Mouse (Mus musculus): ENCODE results near the gene Pla2g2c. TPM values are rescaled to one million over a fixed set of nuclear protein-coding genes. Genes with fewer than 3 reads are reported as not detected.

Gene Pla2g2c
- polyA plus RNA-seq (2015; fragmentation: Nextera tagmentation; extraction: Ambion mirVana) = 0.17 TPM in 1 of 2 replicates, not detected in the other

DNA sequence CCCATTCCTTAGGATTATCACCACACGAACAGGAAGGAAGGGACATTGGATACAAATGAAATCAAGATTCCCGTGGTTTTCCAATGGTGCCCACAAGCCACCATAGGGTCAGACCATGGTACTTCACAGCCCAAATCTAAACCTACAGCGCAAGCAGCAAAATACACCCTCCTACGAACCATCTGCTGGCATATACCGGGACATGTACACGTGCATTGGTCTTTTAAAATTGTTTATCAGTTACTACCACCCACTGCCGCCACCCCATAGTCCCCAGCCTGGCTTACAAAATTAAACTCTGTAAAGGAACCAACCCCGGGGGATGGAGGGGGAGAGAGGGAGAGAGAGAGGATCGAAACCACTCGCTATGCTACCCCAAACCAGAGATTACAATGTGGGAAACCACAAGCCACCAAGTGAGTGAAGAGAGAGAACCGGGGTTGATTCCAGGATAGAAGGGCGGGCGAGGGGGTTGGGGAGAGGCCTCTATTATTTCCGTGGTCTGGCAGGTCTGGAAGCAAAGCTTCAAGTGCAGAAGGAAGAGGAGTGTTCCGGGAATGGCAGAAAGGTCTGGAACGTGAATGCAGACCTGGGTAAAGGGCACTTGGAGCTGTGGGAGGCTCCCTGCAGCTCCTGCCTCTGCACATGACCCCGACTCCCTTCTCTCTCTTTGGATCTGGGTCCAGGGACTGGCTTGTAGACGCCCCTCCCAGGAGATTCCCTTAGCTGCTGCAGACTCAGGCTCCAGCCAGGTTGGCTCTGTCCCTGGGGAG, at the start of gene Pla2g2c:
Gene Pla2g2c, plus strand, starts transcription at position 439 of the 773 bp plus-strand sequence.
- Histone ChIP-seq H3K9ac (ENCODE audit: low read length) (peak within 1 kb of the TSS; percentile 46; the same call in 1 of the 2 replicates), H3K27ac (ENCODE audit: low read length) (peak within 1 kb of the TSS; percentile 71), H3K36me3 (ENCODE audit: control insufficient read depth, insufficient read depth) (no peaks in the 10 kb centered on the region), H3K9me3 (replicated peaks; ENCODE audit: control insufficient read depth, low read length) (no peaks in the 10 kb centered on the region), H3K4me3 (ENCODE audit: low read length) (peak within 1 kb of the TSS; percentile 20), H3K27me3 (ENCODE audit: control insufficient read depth, insufficient read depth, low read length) (0 out of 2 replicates have a peak, but pooled peaks cover 2% of the 10 kb centered on the region), H3K4me2 (ENCODE audit: low read depth, low read length) (peak within 1 kb of the TSS; percentile 49), H3K4me1 (ENCODE audit: control insufficient read depth, insufficient read depth, low read length) (peaks cover 28% of the 10 kb centered on the region)
- no peak for ATAC-seq (replicated peaks; ENCODE audit: extremely low read depth, insufficient read depth, low FRiP score)
- 41% methylated on average over 18 of the region's 18 CpGs for whole genome bisulfite sequencing

DNA sequence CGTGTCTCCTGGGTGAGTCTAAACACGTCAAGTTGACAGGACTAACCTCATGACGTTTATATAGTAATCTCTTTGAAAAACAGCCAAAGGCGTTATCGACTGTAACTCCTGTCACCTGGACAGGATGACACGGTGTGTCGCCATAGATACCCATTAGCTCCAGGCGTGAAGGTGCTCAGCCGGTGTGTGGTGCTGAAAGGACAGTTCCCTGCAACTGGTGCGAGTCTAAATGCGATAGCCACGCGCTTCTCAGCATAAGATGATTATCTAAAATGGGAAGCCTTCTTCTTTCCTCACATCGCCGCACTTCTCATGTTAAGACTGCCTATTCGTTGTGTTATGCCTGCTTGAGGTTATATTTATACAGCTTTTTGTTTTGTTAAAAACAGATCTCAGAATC, 48.1 kb upstream of the Pla2g2c start:
- no peak overlapping the region for H3K4me2 ChIP-seq (ENCODE audit: low read depth, low read length)
- H3K9ac ChIP-seq (ENCODE audit: low read length) = no peak overlapping the region
- H3K4me3 ChIP-seq (ENCODE audit: low read length) = no peak overlapping the region
- ATAC-seq (replicated peaks; ENCODE audit: extremely low read depth, insufficient read depth, low FRiP score) = no peak
- H3K4me1 ChIP-seq (ENCODE audit: control insufficient read depth, insufficient read depth, low read length) = no peaks in the 10 kb centered on the region
- H3K9me3 ChIP-seq (replicated peaks; ENCODE audit: control insufficient read depth, low read length) = no peaks in the 10 kb centered on the region
- H3K27ac ChIP-seq (ENCODE audit: low read length) = no peak overlapping the region
- WGBS = 10% methylated on average over 16 of the region's 16 CpGs
- H3K27me3 ChIP-seq (ENCODE audit: control insufficient read depth, insufficient read depth, low read length) = peaks cover 16% of the 10 kb centered on the region
- H3K36me3 ChIP-seq (ENCODE audit: control insufficient read depth, insufficient read depth) = no peaks in the 10 kb centered on the region

DNA sequence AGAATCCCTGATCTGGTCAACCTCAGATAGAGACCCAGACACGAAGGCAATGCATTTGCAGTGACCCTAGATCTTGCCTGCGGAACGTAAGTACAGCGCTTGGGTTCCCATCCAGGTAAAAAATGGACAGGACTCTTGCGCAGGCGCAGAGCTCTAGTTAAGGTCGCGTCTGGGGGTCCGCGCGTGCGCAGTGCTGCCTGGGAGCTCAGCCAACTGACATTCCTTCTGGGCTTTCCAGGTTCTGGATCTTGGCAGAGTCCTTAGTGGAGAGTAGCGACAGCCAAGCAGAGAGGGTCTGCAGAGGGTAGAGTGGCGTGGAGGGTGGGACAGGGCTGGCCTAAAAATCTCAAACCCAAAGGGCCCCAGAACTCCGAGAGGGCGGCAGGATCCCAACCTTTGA, 47.0 kb upstream of the Pla2g2c start:
- H3K4me3 ChIP-seq (ENCODE audit: low read length) = no peak overlapping the region
- ATAC-seq (replicated peaks; ENCODE audit: extremely low read depth, insufficient read depth, low FRiP score) = no peak
- no peaks in the 10 kb centered on the region for H3K36me3 ChIP-seq (ENCODE audit: control insufficient read depth, insufficient read depth)
- H3K4me2 ChIP-seq (ENCODE audit: low read depth, low read length) = no peak overlapping the region
- H3K9me3 ChIP-seq (replicated peaks; ENCODE audit: control insufficient read depth, low read length) = no peaks in the 10 kb centered on the region
- WGBS = 19% methylated on average over 16 of the region's 16 CpGs
- no peaks in the 10 kb centered on the region for H3K4me1 ChIP-seq (ENCODE audit: control insufficient read depth, insufficient read depth, low read length)
- H3K9ac ChIP-seq (ENCODE audit: low read length) = no peak overlapping the region
- peaks cover 16% of the 10 kb centered on the region for H3K27me3 ChIP-seq (ENCODE audit: control insufficient read depth, insufficient read depth, low read length)
- H3K27ac ChIP-seq (ENCODE audit: low read length) = no peak overlapping the region

GRCm38 (mm10) chr4:138680124-138680523, 44.5 kb upstream of the Pla2g2c start:
- H3K4me2 ChIP-seq (ENCODE audit: low read depth, low read length) = no peak overlapping the region
- H3K36me3 ChIP-seq (ENCODE audit: control insufficient read depth, insufficient read depth) = no peaks in the 10 kb centered on the region
- no peak overlapping the region for H3K27ac ChIP-seq (ENCODE audit: low read length)
- peaks cover 14% of the 10 kb centered on the region for H3K27me3 ChIP-seq (ENCODE audit: control insufficient read depth, insufficient read depth, low read length)
- H3K4me1 ChIP-seq (ENCODE audit: control insufficient read depth, insufficient read depth, low read length) = no peaks in the 10 kb centered on the region
- ATAC-seq (replicated peaks; ENCODE audit: extremely low read depth, insufficient read depth, low FRiP score) = no peak
- H3K9me3 ChIP-seq (replicated peaks; ENCODE audit: control insufficient read depth, low read length) = no peaks in the 10 kb centered on the region
- WGBS = 66% methylated on average over 4 of the region's 4 CpGs
- no peak overlapping the region for H3K9ac ChIP-seq (ENCODE audit: low read length)
- no peak overlapping the region for H3K4me3 ChIP-seq (ENCODE audit: low read length)

- no peak overlapping the region for H3K9ac ChIP-seq (ENCODE audit: low read length)
- peaks cover 10% of the 10 kb centered on the region; the same call in 1 of the 2 replicates for H3K27me3 ChIP-seq (ENCODE audit: control insufficient read depth, insufficient read depth, low read length)
- no peak overlapping the region for H3K4me3 ChIP-seq (ENCODE audit: low read length)
- H3K4me2 ChIP-seq (ENCODE audit: low read depth, low read length) = no peak overlapping the region
- 52% methylated on average over 2 of the region's 2 CpGs for WGBS
- no peaks in the 10 kb centered on the region for H3K36me3 ChIP-seq (ENCODE audit: control insufficient read depth, insufficient read depth)
- no peaks in the 10 kb centered on the region for H3K9me3 ChIP-seq (replicated peaks; ENCODE audit: control insufficient read depth, low read length)
- no peak for ATAC-seq (replicated peaks; ENCODE audit: extremely low read depth, insufficient read depth, low FRiP score)
- no peaks in the 10 kb centered on the region for H3K4me1 ChIP-seq (ENCODE audit: control insufficient read depth, insufficient read depth, low read length)
- H3K27ac ChIP-seq (ENCODE audit: low read length) = no peak overlapping the region
Observed at GRCm38 (mm10) chr4:138682760-138683159, 41.8 kb upstream of the Pla2g2c start.

GRCm38 (mm10) chr4:138685813-138686212, 38.8 kb upstream of the Pla2g2c start:
- 60% methylated on average over 6 of the region's 6 CpGs for WGBS
- H3K27me3 ChIP-seq (ENCODE audit: control insufficient read depth, insufficient read depth, low read length) = peaks cover 29% of the 10 kb centered on the region
- no peak for ATAC-seq (replicated peaks; ENCODE audit: extremely low read depth, insufficient read depth, low FRiP score)

GRCm38 (mm10) chr4:138689094-138689512, 35.5 kb upstream of the Pla2g2c start:
- H3K36me3 ChIP-seq (ENCODE audit: control insufficient read depth, insufficient read depth) = no peaks in the 10 kb centered on the region
- no peak overlapping the region for H3K27ac ChIP-seq (ENCODE audit: low read length)
- H3K27me3 ChIP-seq (ENCODE audit: control insufficient read depth, insufficient read depth, low read length) = peaks cover 50% of the 10 kb centered on the region
- H3K9me3 ChIP-seq (replicated peaks; ENCODE audit: control insufficient read depth, low read length) = no peaks in the 10 kb centered on the region
- H3K9ac ChIP-seq (ENCODE audit: low read length) = no peak overlapping the region
- no peaks in the 10 kb centered on the region for H3K4me1 ChIP-seq (ENCODE audit: control insufficient read depth, insufficient read depth, low read length)
- no peak for ATAC-seq (replicated peaks; ENCODE audit: extremely low read depth, insufficient read depth, low FRiP score)
- WGBS = 23% methylated on average over 3 of the region's 3 CpGs
- H3K4me3 ChIP-seq (ENCODE audit: low read length) = no peak overlapping the region
- no peak overlapping the region for H3K4me2 ChIP-seq (ENCODE audit: low read depth, low read length)

More at GRCm38 (mm10) chr4:138685813-138686212, 38.8 kb upstream of the Pla2g2c start:
- H3K4me2 ChIP-seq (ENCODE audit: low read depth, low read length) = no peak overlapping the region
- H3K27ac ChIP-seq (ENCODE audit: low read length) = no peak overlapping the region
- H3K4me3 ChIP-seq (ENCODE audit: low read length) = no peak overlapping the region
- no peaks in the 10 kb centered on the region for H3K9me3 ChIP-seq (replicated peaks; ENCODE audit: control insufficient read depth, low read length)
- H3K36me3 ChIP-seq (ENCODE audit: control insufficient read depth, insufficient read depth) = no peaks in the 10 kb centered on the region
- H3K4me1 ChIP-seq (ENCODE audit: control insufficient read depth, insufficient read depth, low read length) = no peaks in the 10 kb centered on the region
- H3K9ac ChIP-seq (ENCODE audit: low read length) = no peak overlapping the region

DNA sequence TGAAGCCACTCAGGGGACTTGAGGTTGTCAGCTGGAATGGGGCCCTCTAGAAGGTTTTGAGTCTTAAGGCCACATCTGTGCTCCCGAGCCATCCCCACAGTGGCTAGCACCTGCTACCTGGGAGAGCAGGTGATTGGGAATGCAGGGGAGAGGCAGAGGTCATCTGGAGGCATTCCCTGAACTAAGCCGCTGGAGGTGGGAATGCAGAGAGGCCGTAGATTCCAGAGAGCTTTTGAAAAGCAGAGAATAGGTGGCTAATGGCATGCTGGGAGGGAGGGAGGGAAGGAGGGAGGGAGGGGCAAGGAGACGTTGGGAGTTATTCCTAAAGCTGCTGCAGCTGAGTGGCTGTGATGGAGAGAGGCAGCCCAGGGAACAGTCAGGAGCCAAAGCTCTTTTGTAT, 34.0 kb upstream of the Pla2g2c start:
- H3K4me2 ChIP-seq (ENCODE audit: low read depth, low read length) = no peak overlapping the region
- H3K27ac ChIP-seq (ENCODE audit: low read length) = no peak overlapping the region
- H3K36me3 ChIP-seq (ENCODE audit: control insufficient read depth, insufficient read depth) = no peaks in the 10 kb centered on the region
- WGBS = 2% methylated on average over 4 of the region's 4 CpGs
- H3K9me3 ChIP-seq (replicated peaks; ENCODE audit: control insufficient read depth, low read length) = no peaks in the 10 kb centered on the region
- no peaks in the 10 kb centered on the region for H3K4me1 ChIP-seq (ENCODE audit: control insufficient read depth, insufficient read depth, low read length)
- H3K4me3 ChIP-seq (ENCODE audit: low read length) = no peak overlapping the region
- no peak for ATAC-seq (replicated peaks; ENCODE audit: extremely low read depth, insufficient read depth, low FRiP score)
- no peak overlapping the region for H3K9ac ChIP-seq (ENCODE audit: low read length)
- H3K27me3 ChIP-seq (ENCODE audit: control insufficient read depth, insufficient read depth, low read length) = peaks cover 46% of the 10 kb centered on the region

DNA sequence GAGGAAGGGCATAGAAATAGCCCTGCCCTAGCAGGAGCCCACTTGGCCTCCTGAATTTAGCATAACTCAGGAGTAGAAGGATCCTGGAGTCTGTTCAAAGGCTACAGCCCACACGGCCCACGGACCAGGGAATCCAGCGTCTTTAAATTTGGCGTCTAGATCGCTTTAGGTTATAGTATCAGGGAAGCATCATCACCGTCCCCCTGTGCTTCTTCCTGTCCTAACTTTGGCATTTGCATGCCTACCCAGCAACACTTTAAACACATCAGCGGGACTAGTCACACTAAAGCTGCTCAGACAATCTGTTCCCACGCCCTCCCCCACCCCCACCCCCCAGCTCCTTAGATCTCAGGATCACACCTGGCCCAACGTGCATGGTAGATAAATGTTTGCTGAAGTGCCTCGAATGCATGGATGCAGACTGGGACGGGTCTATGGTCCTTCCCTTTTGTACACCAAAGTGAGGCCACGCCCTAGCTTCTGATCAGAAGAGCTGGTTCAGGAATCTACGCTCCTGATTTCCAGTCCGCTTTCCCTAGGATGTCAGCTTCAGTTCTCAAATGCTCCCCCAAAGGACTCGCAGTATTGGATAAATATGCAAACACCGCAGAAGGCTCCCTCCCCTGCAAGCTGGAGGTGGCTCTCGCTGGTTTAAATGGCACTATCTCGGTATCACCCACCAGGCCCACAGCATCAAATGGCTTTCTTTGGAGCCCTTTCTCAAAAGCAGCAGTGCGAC, 33.0 kb upstream of the Pla2g2c start:
- Histone ChIP-seq H3K4me3 (ENCODE audit: low read length) (no peak overlapping the region), H3K27me3 (ENCODE audit: control insufficient read depth, insufficient read depth, low read length) (peaks cover 48% of the 10 kb centered on the region), H3K27ac (ENCODE audit: low read length) (no peak overlapping the region), H3K4me2 (ENCODE audit: low read depth, low read length) (no peak overlapping the region), H3K9me3 (replicated peaks; ENCODE audit: control insufficient read depth, low read length) (no peaks in the 10 kb centered on the region), H3K36me3 (ENCODE audit: control insufficient read depth, insufficient read depth) (no peaks in the 10 kb centered on the region), H3K9ac (ENCODE audit: low read length) (no peak overlapping the region), H3K4me1 (ENCODE audit: control insufficient read depth, insufficient read depth, low read length) (no peaks in the 10 kb centered on the region)
- ATAC-seq (replicated peaks; ENCODE audit: extremely low read depth, insufficient read depth, low FRiP score) = no peak
- 8% methylated on average over 19 of the region's 19 CpGs for WGBS

Data from heart, embryonic 16.5 days (tissue).